Mouse (Mus musculus) right cerebral cortex, postnatal 36 days (tissue): ENCODE results near the gene Cant1.

Experiments used
- DNase-seq, 2 experiments: peaks; one replicate each; pipeline ENCODE4 v3.0.0; 2022; ENCODE audit warnings: low spot score in 2 of 2, mixed read lengths in 1 of 2

Gene Cant1

GRCm38 (mm10) chr11:118418834-118419504 is at the start of gene Cant1:
Gene Cant1, minus strand, starts transcription at chr11:118419086.
- peak; percentile 99 for DNase-seq

GRCm38 (mm10) chr11:118467441-118468035 is 48.7 kb upstream of the Cant1 start:
- DNase-seq, result no peak

GRCm38 (mm10) chr11:118460280-118460679 is 41.4 kb upstream of the Cant1 start:
- no peak for DNase-seq

GRCm38 (mm10) chr11:118459536-118459935 is 40.6 kb upstream of the Cant1 start:
- no peak for DNase-seq

- no peak for DNase-seq
These were observed 40.2 kb upstream of the Cant1 start for GRCm38 (mm10) chr11:118459051-118459450.

GRCm38 (mm10) chr11:118456937-118457336 is 38.1 kb upstream of the Cant1 start:
- peak; percentile 65 to 75 for DNase-seq

- DNase-seq, result no peak
These were observed 36.9 kb upstream of the Cant1 start for GRCm38 (mm10) chr11:118455788-118456187.

GRCm38 (mm10) chr11:118453886-118454671 is 35.2 kb upstream of the Cant1 start:
- DNase-seq, result no peak

GRCm38 (mm10) chr11:118452955-118453354 is 34.1 kb upstream of the Cant1 start:
- no peak for DNase-seq

GRCm38 (mm10) chr11:118451211-118451610 is 32.3 kb upstream of the Cant1 start:
- DNase-seq, result no peak

GRCm38 (mm10) chr11:118448385-118448784 is 29.5 kb upstream of the Cant1 start:
- DNase-seq, result no peak

- no peak for DNase-seq
These were observed 28.5 kb upstream of the Cant1 start for GRCm38 (mm10) chr11:118447346-118447745.

GRCm38 (mm10) chr11:118445843-118446242 is 27.0 kb upstream of the Cant1 start:
- no peak for DNase-seq

- DNase-seq, result peak in 1 of 2 experiments; percentile 26
These were observed 24.5 kb upstream of the Cant1 start for GRCm38 (mm10) chr11:118443201-118443970.

GRCm38 (mm10) chr11:118442691-118443090 is 23.8 kb upstream of the Cant1 start:
- DNase-seq, result no peak

GRCm38 (mm10) chr11:118438665-118439414 is 20.0 kb upstream of the Cant1 start:
- DNase-seq, result no peak

- DNase-seq, result no peak
These were observed 17.6 kb upstream of the Cant1 start for GRCm38 (mm10) chr11:118436471-118436935.

- no peak for DNase-seq
These were observed 15.2 kb upstream of the Cant1 start for GRCm38 (mm10) chr11:118434093-118434492.

GRCm38 (mm10) chr11:118433398-118433868 is 14.5 kb upstream of the Cant1 start:
- no peak for DNase-seq

GRCm38 (mm10) chr11:118431100-118431948 is 12.4 kb upstream of the Cant1 start:
- no peak for DNase-seq
